Mouse (Mus musculus) olfactory bulb, adult 2 months (tissue): ENCODE results near the gene Prkaca. TPM values are rescaled to one million over a fixed set of nuclear protein-coding genes. Genes with fewer than 3 reads are reported as not detected.

Experiments
- H3K27ac ChIP-seq: fragments of 200-500 bp; 2 replicates; pipeline ENCODE4 v1.5.1; 2012; ENCODE audit warnings: low read depth, low read length; ENCODE audit not compliant: insufficient read depth
- H3K4me1 ChIP-seq: fragments of 200-500 bp; 2 replicates; pipeline ENCODE4 v1.6.1; 2012; ENCODE audit warnings: low read length; ENCODE audit not compliant: control insufficient read depth, insufficient read depth
- H3K4me3 ChIP-seq: fragments of 200-500 bp; 2 replicates; pipeline ENCODE4 v1.5.1; 2012; ENCODE audit warnings: mild to moderate bottlenecking, low read depth, low read length, moderate library complexity; ENCODE audit not compliant: insufficient read depth
- CTCF ChIP-seq: fragments of 200-500 bp; IDR thresholded peaks from 2 replicates; pipeline ENCODE4 v1.5.1; 2012; ENCODE audit warnings: low read depth, mild to moderate bottlenecking, low read length, moderate library complexity; ENCODE audit not compliant: insufficient read depth
- POLR2A ChIP-seq: fragments of 200-500 bp; IDR thresholded peaks from 2 replicates; pipeline ENCODE4 v1.6.1; 2012; ENCODE audit warnings: mild to moderate bottlenecking, low read depth, low read length, moderate library complexity; ENCODE audit not compliant: insufficient read depth
- WGBS: fragments of 180-500 bp; shearing (Covaris S2); methylation state at CpG from one replicate; pipeline ENCODE4 v1.1.7; 2018; 5-methylcytosine and 5-hydroxymethylcytosine counted together
- polyA plus RNA-seq: library from polyadenylated mRNA; stranded (reverse); fragments of >200 nt; gene quantifications from 2 replicates; pipeline ENCODE4 v1.2.4, GENCODE M21; 2012; ENCODE audit warnings: low replicate concordance; ENCODE audit not compliant: missing spikeins, insufficient read depth, insufficient read length

Gene Prkaca
- polyA plus RNA-seq, 1 experiment: not detected

GRCm38 (mm10) chr8:83942446-83942845 is 30.3 kb upstream of the Prkaca start:
- no peak overlapping the region for H3K4me3 ChIP-seq
- no peak overlapping the region for H3K27ac ChIP-seq
- TF ChIP-seq POLR2A (no peak), CTCF (no peak)
- 40% methylated on average over 1 of the region's 1 CpGs for WGBS
- no peaks in the 10 kb centered on the region for H3K4me1 ChIP-seq

GRCm38 (mm10) chr8:83945540-83945939 is 27.3 kb upstream of the Prkaca start:
- WGBS: 76% methylated on average over 3 of the region's 3 CpGs
- TF ChIP-seq CTCF: no peak
- no peak for TF ChIP-seq POLR2A
- Histone ChIP-seq H3K4me3 (no peak overlapping the region), H3K4me1 (no peaks in the 10 kb centered on the region), H3K27ac (no peak overlapping the region)

GRCm38 (mm10) chr8:83954749-83955105 is 18.1 kb upstream of the Prkaca start:
- H3K4me3 ChIP-seq: peak overlapping the region; percentile 39
- no peak; the same call in 1 of the 2 replicates for TF ChIP-seq POLR2A
- TF ChIP-seq CTCF: no peak
- no peak overlapping the region for H3K27ac ChIP-seq
- WGBS: under 1% methylated on average over 14 of the region's 14 CpGs
- H3K4me1 ChIP-seq: peaks cover 10% of the 10 kb centered on the region

GRCm38 (mm10) chr8:83955106-83955957 is 17.5 kb upstream of the Prkaca start, which contains the start of the genes Gm10644 and Asf1b:
Gm10644 (minus strand) TSS chr8:83955205.
Asf1b (plus strand) TSS chr8:83955507.
- H3K4me3 ChIP-seq: peak within 1 kb of the TSS; percentile 56
- H3K27ac ChIP-seq: no peak within 1 kb of the TSS
- WGBS: under 1% methylated on average over 75 of the region's 75 CpGs
- TF ChIP-seq CTCF (peak; percentile 80), POLR2A (no peak)
- peaks cover 10% of the 10 kb centered on the region for H3K4me1 ChIP-seq

- TF ChIP-seq POLR2A (no peak), CTCF (no peak)
- WGBS: under 1% methylated on average over 15 of the region's 15 CpGs
- no peak overlapping the region for H3K27ac ChIP-seq
- H3K4me3 ChIP-seq: peak overlapping the region; percentile 56
- H3K4me1 ChIP-seq: peaks cover 10% of the 10 kb centered on the region
Measured at GRCm38 (mm10) chr8:83955958-83956218, 16.9 kb upstream of the Prkaca start.

- peaks cover 10% of the 10 kb centered on the region for H3K4me1 ChIP-seq
- H3K27ac ChIP-seq: no peak overlapping the region
- 6% methylated on average over 1 of the region's 1 CpGs for WGBS
- no peak overlapping the region for H3K4me3 ChIP-seq
- no peak for TF ChIP-seq POLR2A
- TF ChIP-seq CTCF: no peak
Measured at GRCm38 (mm10) chr8:83956789-83957188, 16.0 kb upstream of the Prkaca start.

GRCm38 (mm10) chr8:83964015-83964765 is 8.6 kb upstream of the Prkaca start:
- Histone ChIP-seq H3K4me3 (no peak overlapping the region), H3K4me1 (no peaks in the 10 kb centered on the region), H3K27ac (no peak overlapping the region)
- no peak for TF ChIP-seq POLR2A
- no peak for TF ChIP-seq CTCF
- 78% methylated on average over 5 of the region's 5 CpGs for WGBS

GRCm38 (mm10) chr8:83967701-83968100 is 5.1 kb upstream of the Prkaca start:
- 98% methylated on average over 7 of the region's 7 CpGs for WGBS
- TF ChIP-seq CTCF (no peak), POLR2A (no peak)
- Histone ChIP-seq H3K4me1 (no peaks in the 10 kb centered on the region), H3K4me3 (no peak overlapping the region), H3K27ac (no peak overlapping the region)

- H3K4me3 ChIP-seq: no peak overlapping the region
- peaks cover 12% of the 10 kb centered on the region for H3K4me1 ChIP-seq
- no peak for TF ChIP-seq POLR2A
Measured at GRCm38 (mm10) chr8:83971121-83971520, 1.7 kb upstream of the Prkaca start.

GRCm38 (mm10) chr8:83971661-83972060 is 1.1 kb upstream of the Prkaca start:
- peaks cover 17% of the 10 kb centered on the region for H3K4me1 ChIP-seq
- H3K27ac ChIP-seq: no peak overlapping the region
- TF ChIP-seq CTCF (no peak), POLR2A (no peak)
- 77% methylated on average over 6 of the region's 6 CpGs for WGBS
- no peak overlapping the region for H3K4me3 ChIP-seq

More at GRCm38 (mm10) chr8:83971121-83971520, 1.7 kb upstream of the Prkaca start:
- WGBS: 87% methylated on average over 4 of the region's 4 CpGs
- no peak overlapping the region for H3K27ac ChIP-seq
